Mouse (Mus musculus) left cerebral cortex, adult 2 months (tissue): ENCODE measurements around the gene Fzd4. TPM values are rescaled to one million over a fixed set of nuclear protein-coding genes. Genes with fewer than 3 reads are reported as not detected.

Source experiments
- DNase-seq, 2 experiments: peaks; one replicate each; pipeline ENCODE4 v3.0.0; 2021 to 2022; ENCODE audit warnings: low spot score in 2 of 2, mixed read lengths in 1 of 2; ENCODE audit errors: extremely low spot score in 1 of 2
- H3K27ac ChIP-seq: fragments of 200-600 bp; 2 replicates; pipeline ENCODE4 v1.8.1; 2022
- H3K4me3 ChIP-seq: fragments of 200-600 bp; 2 replicates; pipeline ENCODE4 v1.8.1; 2022
- CTCF ChIP-seq: fragments of 200-600 bp; IDR thresholded peaks from 2 replicates; pipeline ENCODE4 v1.8.1; 2022; ENCODE audit warnings: antibody characterized with exemption, mild to moderate bottlenecking, moderate library complexity
- intact Hi-C: fragments of 180-260 bp; cut with DNase I; formaldehyde crosslinking; loops from one replicate; pipeline ENCODE4 v1.15.1; 2025
- total RNA-seq, 2 experiments: library from RNA; stranded (reverse); gene quantifications; 2 replicates each; pipeline ENCODE4 v1.2.3; 2021

Fzd4 gene
- total RNA-seq, 2 experiments from 2014 or later = 7.0 to 8.4 TPM

DNA sequence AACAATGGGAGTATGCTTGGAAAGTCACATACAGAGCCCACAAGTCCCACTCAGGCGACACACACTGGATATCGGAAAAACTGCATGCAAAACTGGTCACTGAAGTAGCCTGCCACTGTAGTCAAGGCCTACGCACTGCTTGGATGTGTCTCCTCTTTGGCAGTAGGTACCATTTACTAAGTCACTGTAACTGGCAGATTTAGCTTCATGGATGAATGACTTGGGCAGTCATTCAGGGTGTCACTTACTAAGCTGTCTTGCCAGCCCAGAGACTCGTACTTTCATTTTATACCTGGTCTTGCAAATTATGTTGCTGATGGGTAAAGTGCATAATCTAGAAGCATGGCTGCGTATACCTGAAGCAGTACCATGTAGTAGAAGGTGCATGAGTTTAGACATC is 17.1 kb downstream of the Fzd4 start:
- no peak overlapping the region for H3K4me3 ChIP-seq
- DNase-seq = no peak
- intact Hi-C loops = loop anchor here (5.0 kb wide), 1 partner anchor 1189 kb away; no protein-coding TSS in a partner anchor
- no peak for TF ChIP-seq CTCF
- no peak overlapping the region for H3K27ac ChIP-seq

DNA sequence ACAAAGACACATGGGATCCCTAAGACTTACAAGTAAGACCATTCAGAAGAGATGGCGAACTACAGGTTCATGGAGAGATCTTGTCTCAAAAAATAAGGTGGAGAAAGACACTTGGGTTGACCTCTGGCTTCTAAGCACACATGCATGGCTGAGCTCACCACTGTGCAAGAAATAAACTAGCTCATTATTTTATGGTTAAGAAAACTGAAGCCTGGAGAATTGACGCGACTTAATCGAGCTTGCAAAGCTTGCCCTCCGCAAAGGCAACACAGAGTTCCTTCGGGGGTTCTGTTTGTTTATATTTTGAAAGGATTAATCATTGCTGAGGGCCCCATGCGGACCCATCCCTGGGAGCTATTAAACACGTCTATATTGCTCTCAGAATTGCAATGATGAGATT is 18.5 kb downstream of the Fzd4 start:
- TF ChIP-seq CTCF = no peak
- Histone ChIP-seq H3K4me3 (no peak overlapping the region), H3K27ac (no peak overlapping the region)
- no peak for DNase-seq
- intact Hi-C loops = loop anchor here (5.0 kb wide), 1 partner anchor 1190 kb away; no protein-coding TSS in a partner anchor

DNA sequence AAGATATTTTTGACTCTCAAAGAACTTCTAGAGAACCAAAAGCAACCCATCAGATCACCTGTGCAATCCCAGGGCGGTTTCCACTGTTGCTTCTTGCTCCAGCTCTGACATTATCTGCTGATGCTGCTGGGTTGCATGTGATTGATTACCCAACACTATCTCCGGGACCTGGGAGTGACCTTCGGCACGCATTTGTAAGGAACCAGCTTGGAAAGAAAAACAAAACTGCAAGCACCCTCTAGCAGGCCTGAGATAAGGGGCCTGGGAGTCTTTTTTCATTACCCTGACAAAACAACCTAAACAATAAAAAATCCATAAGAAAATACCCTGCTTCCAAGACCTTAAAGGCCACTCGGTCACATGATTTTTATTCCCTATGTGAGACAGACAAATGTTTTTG is 19.0 kb downstream of the Fzd4 start:
- intact Hi-C loops = loop anchor here (5.0 kb wide), 1 partner anchor 1191 kb away; no protein-coding TSS in a partner anchor
- no peak for DNase-seq
- no peak for TF ChIP-seq CTCF

DNA sequence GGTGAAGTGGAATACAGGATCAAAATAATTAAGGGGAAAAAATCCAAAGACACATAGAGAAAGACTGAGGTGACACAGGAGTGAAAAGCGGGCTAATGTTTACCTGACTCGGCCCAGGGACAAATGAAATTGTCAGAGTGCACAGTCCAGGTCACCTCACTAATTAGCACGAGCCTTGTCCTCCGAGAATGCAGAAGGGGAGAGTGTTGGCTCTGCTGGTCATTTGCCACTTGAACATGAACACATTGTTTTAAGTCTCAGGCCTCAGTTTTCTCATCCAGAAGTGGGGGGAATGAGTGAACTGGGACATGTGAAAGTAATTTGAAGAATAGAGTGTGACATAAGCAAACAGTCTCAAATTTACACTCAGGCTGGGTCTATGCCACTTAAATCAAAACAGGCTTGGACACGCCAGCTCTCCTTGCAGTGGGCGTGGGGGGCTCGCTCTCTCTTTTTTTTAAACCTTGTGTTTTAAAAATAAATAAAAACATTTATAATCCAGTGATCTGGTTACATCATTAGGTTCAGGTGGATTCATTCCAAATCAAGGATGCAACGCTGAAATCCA is 19.6 kb downstream of the Fzd4 start:
- H3K27ac ChIP-seq = no peak overlapping the region
- intact Hi-C loops = loop anchor here (5.0 kb wide), 1 partner anchor 1191 kb away; no protein-coding TSS in a partner anchor

More for the DNA sequence above, 19.0 kb downstream of the Fzd4 start:
- Histone ChIP-seq H3K4me3 (no peak overlapping the region), H3K27ac (no peak overlapping the region)

DNA sequence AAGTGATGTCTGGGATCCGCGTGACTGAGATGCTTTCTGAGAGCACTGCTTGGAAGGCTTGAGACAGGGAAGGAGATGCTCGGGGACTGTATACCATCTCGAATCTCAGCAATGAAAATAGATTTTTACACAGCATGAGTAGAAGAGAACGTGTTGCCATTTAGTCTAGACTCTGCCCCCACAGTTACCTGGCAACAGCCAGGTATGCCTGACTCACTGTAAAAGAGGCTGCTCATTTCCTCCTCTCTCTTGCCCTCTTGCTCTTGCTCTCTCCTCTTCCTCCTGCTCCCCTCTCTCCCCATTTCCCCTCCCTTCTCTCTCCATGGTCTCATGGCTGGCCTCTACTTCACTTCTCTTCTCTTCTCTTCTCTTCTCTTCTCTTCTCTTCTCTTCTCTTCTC is 20.5 kb downstream of the Fzd4 start:
- no peak overlapping the region for H3K27ac ChIP-seq
- TF ChIP-seq CTCF = no peak
- H3K4me3 ChIP-seq = no peak overlapping the region
- intact Hi-C loops = loop anchor here (5.0 kb wide), 1 partner anchor 1192 kb away; no protein-coding TSS in a partner anchor
- no peak for DNase-seq

More for the DNA sequence above, 19.6 kb downstream of the Fzd4 start:
- DNase-seq = no peak
- no peak for TF ChIP-seq CTCF
- H3K4me3 ChIP-seq = no peak overlapping the region

DNA sequence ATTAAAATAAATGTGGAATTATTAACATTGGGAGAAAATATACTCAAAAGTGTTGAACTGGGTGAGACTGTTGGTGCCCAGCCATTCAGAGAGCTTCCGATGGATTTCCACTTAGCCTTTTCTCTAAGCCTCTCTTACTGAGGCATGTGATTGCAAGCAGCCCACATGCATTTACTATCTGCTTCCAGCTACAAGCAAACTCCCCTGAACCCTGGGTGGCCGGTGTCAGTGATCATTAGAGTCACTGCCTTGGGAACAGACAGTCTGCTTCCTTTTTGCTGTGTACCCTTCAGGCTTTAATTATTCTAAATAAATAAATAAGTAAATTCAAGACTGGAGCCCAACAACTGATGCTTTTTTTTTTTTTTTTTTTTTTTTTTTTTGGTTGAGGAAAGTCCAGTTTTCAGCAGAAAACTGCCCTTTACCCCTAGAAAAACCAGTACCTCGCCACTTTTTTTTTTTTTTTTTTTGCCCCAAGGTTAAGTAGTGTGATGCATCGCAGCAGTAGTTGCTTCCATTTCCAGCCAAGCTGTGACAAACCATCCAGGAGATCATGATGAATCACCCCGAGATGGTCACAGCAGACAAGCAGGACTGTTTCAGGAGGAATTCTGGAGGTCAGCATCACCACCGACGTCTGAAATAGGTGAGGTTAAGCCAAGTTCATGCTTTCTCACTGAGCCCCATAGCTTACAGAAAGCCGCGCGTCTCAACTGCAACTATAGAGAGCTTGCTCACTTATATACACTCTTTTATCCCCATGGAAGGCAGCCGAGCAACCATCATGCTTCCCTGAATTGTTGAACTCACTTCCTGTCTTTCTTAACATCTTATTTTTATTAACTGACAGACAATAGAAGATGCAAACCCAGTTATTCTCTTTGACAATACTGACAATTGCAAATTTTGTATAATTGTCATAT is 21.9 kb downstream of the Fzd4 start:
- no peak overlapping the region for H3K4me3 ChIP-seq
- H3K27ac ChIP-seq = no peak overlapping the region
- intact Hi-C loops = no loop called here
- no peak for TF ChIP-seq CTCF
- DNase-seq = no peak

DNA sequence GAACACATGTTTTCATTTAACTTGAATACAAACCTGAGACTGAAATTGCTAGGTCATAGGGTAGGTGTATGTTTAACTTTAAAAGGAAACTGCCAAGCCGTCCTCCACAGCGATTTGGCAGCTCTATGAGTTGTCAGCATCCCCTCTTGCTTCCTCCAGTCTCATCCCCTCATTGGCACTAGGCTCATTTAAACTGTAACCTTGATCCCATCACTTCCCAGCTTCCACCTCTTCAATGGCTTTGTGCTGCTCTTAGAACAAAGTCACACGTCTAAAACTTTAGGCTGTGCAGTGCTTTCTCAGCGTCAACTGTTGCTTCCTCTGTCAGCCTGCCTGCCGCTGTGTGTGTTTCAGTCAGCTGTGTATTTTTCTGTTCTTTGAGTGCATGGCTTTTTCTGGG is 22.9 kb downstream of the Fzd4 start:
- no peak overlapping the region for H3K4me3 ChIP-seq
- intact Hi-C loops = no loop called here

DNA sequence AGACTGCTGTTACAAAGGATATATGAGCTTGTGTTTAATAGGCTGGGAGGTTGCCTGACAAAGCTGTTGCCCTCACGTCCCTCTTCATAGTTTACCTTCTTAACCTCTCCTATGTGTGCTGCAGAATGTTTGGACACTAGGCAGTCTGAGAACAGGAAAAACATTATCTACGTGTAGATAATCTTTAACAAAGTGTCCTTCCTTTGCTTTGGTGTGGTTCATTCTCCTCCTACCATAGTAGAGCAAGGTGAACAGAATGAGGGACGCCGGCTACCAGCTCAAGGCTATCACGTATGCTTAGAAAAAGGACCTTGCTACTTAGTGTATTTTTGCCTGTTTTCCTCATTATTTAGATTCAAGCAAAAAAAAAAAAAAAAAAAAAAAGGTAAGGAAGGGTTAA is 24.6 kb downstream of the Fzd4 start:
- Histone ChIP-seq H3K4me3 (no peak overlapping the region), H3K27ac (no peak overlapping the region)
- DNase-seq = no peak
- no peak for TF ChIP-seq CTCF
- intact Hi-C loops = no loop called here

More for the DNA sequence above, 22.9 kb downstream of the Fzd4 start:
- DNase-seq = no peak
- TF ChIP-seq CTCF = no peak
- H3K27ac ChIP-seq = no peak overlapping the region

DNA sequence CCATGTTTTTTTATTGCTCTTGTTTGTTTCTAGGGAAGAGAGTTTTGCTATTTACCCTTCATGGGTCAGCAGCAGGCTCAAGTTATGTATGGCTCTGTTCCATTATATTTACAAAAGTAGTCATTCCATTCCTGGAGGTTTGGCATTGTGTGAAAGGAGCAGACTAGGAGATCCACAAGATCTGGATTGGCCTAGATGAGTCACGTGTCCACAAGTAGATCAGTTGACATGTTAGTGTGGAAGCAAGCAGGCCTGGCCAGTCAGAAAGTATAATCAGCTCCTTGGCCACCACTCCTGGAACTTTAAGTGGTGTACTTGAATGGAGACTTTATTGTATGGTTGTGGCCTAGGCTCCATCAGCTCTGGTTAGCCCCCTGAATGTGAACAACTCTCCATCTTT is 25.2 kb downstream of the Fzd4 start:
- H3K4me3 ChIP-seq = no peak overlapping the region
- DNase-seq = no peak
- intact Hi-C loops = no loop called here
- TF ChIP-seq CTCF = no peak
- H3K27ac ChIP-seq = no peak overlapping the region

DNA sequence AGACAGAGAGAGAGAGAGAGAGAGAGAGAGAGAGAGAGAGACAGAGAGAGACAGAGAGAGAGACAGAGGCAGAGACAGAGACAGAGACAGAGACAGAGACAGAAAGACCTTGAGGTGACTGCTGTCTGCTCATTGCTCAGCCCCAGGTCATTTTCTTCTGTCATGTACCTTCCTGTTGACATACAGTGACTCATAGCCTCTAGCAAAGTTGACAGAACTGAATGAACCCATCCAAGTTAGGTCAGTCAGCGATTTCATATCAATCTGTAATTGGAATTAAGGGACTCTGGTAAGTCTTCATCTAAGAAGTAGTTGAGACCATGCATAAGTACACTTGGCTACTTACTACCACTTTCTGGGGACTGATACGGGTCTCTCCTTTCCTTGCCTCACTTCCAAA is 27.0 kb downstream of the Fzd4 start:
- H3K4me3 ChIP-seq = no peak overlapping the region
- no peak for DNase-seq
- intact Hi-C loops = no loop called here
- no peak overlapping the region for H3K27ac ChIP-seq
- TF ChIP-seq CTCF = no peak

DNA sequence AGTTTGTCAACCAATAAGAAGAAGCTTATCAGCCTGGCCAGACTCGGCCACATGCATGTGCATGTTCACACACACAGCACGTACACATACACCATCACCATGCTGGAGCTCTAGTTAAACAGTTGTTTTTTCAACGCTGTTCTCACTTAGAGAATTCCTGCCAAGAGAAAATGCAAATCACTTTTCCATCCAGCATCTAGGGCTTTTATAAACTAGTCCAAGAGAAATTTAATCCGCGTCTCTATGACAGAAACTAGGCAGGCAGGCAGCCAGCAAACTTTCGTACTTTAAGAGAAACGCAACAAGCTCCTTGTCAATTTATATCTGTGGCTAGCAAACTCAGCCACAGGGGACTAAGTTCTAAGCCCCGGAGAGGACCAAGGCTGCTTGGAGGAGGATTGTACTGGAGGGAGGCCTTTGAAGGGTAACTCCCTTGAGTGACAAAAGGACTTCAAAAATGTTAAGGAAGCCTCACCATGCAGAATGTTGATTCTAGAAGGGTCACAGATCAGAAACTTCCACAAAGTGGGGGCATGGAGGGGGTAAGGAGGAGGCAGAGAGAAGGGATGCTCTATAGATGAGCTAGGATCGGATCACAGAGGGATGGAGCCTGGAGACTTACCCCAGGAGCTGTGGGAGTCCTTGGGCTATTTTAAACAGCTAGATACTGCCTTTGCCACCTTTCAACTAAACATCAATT is 29.2 kb downstream of the Fzd4 start:
- H3K4me3 ChIP-seq = no peak overlapping the region
- H3K27ac ChIP-seq = no peak overlapping the region
- DNase-seq = no peak
- no peak for TF ChIP-seq CTCF
- intact Hi-C loops = no loop called here
